Mouse (Mus musculus): Measurements from ENCODE around the gene Zswim7. TPM values are rescaled to one million over a fixed set of nuclear protein-coding genes. Genes with fewer than 3 reads are reported as not detected.

Zswim7 gene
- polyA plus RNA-seq, 1 experiment from 2014 or later = 24.0 TPM

DNA sequence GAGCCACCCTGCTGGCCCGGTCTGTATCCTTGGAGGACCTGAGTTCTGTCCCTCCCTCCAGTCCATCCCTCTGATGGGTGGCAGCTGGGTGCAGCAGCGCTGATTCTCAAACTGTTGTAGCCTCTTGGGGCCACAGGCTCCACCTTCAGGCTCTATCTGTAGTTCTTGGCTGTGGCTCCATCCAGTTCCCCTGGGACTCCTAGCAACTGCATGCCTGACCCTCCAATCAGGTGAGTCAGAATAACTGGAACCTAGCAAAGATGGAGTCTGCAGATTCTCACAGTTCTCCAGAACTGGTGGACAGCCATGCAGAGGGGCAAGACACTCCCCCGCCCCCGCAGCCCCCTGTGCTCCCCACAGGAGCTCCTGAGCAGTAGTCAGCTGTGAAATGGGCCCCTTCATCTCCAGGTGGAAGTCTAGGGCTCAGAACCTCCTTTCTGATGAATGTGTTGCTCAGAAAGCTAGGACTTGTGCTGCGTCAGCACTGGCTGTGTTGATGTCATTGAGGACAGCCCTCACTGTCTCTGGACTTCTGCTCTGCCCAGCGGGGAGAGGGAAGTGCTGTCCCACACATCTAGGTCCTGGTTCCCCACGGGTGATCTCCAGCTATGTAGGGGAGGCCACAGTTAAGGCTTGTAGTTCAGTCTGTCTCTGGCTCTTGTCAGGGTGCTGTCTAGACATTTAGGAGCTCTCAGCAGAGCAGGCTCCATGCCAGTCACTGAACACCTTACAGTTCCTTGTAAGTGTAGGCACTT, 60.2 kb downstream of the Zswim7 start:
- H3K4me2 ChIP-seq (replicated peaks; ENCODE audit: low read depth, low read length) = no peak overlapping the region
- WGBS = 71% methylated on average over 7 of the region's 7 CpGs

DNA sequence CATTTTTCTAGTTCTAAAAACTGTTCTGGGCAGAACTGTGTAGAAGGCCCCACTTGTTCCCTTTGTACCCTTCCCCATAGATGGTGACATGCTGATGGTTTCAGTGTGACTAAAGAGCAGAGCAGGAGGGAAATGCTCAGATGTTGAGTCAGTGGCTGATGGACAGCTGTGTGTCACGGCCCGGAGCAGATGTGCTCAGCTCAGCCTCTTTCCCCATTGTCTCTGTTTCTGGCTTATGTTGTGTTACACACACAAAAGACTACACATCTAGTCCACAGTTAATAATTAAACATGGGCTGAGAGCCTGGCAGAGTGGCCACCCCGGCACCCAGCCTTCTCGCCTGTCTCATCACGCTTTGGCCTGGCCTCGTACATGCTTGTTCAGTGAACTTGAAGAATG, 63.4 kb downstream of the Zswim7 start:
- H3K4me2 ChIP-seq (replicated peaks; ENCODE audit: low read depth, low read length) = no peak overlapping the region
- H3K4me3 ChIP-seq (ENCODE audit: low read length) = no peak overlapping the region
- 75% methylated on average over 6 of the region's 6 CpGs for WGBS
- H3K9me3 ChIP-seq (ENCODE audit: control insufficient read depth, low read length) = no peaks in the 10 kb centered on the region
- H3K4me1 ChIP-seq (ENCODE audit: control insufficient read depth, insufficient read depth, low read length) = 0 out of 2 replicates have a peak, but pooled peaks cover 6% of the 10 kb centered on the region
- H3K36me3 ChIP-seq (ENCODE audit: control insufficient read depth, insufficient read depth, low read length) = no peaks in the 10 kb centered on the region
- H3K27me3 ChIP-seq (ENCODE audit: control insufficient read depth, insufficient read depth, low read length) = no peaks in the 10 kb centered on the region
- no peak overlapping the region for H3K27ac ChIP-seq (ENCODE audit: low read depth, low read length)
- ATAC-seq (ENCODE audit: low FRiP score, low TSS enrichment) = no peak
- H3K9ac ChIP-seq (ENCODE audit: low read depth, low read length) = no peak overlapping the region

More for the DNA sequence above, 60.2 kb downstream of the Zswim7 start:
- no peak overlapping the region for H3K4me3 ChIP-seq (ENCODE audit: low read length)
- no peaks in the 10 kb centered on the region for H3K27me3 ChIP-seq (ENCODE audit: control insufficient read depth, insufficient read depth, low read length)
- H3K4me1 ChIP-seq (ENCODE audit: control insufficient read depth, insufficient read depth, low read length) = 0 out of 2 replicates have a peak, but pooled peaks cover 6% of the 10 kb centered on the region
- H3K9ac ChIP-seq (ENCODE audit: low read depth, low read length) = no peak overlapping the region
- no peaks in the 10 kb centered on the region for H3K36me3 ChIP-seq (ENCODE audit: control insufficient read depth, insufficient read depth, low read length)
- no peaks in the 10 kb centered on the region for H3K9me3 ChIP-seq (ENCODE audit: control insufficient read depth, low read length)
- ATAC-seq (ENCODE audit: low FRiP score, low TSS enrichment) = no peak
- H3K27ac ChIP-seq (ENCODE audit: low read depth, low read length) = no peak overlapping the region

Other genes starting within 250 kb of the Zswim7 start
- gene Adora2b, start 32.4 kb downstream of the Zswim7 start, polyA plus RNA-seq (2014; fragmentation: Nextera tagmentation; extraction: Ambion mirVana) = 0.97 and 2.0 TPM in 2 replicates
- gene Ttc19, start 98 bp upstream of the Zswim7 start, polyA plus RNA-seq (2014; fragmentation: Nextera tagmentation; extraction: Ambion mirVana) = 18.4 and 19.6 TPM in 2 replicates
- gene Pigl, start 177.1 kb upstream of the Zswim7 start, polyA plus RNA-seq (2014; fragmentation: Nextera tagmentation; extraction: Ambion mirVana) = 12.3 and 15.1 TPM in 2 replicates
- gene Ncor1, start 177.2 kb upstream of the Zswim7 start, polyA plus RNA-seq (2014; fragmentation: Nextera tagmentation; extraction: Ambion mirVana) = 160 and 203 TPM in 2 replicates

All from kidney, embryonic 14.5 days (tissue).